Mouse (Mus musculus) frontal cortex, postnatal 25 days (tissue): Measurements from ENCODE around the gene Lurap1.

ENCODE experiments used
- DNase-seq, 2 experiments: peaks; one replicate each; pipeline ENCODE4 v3.0.0; 2022; ENCODE audit warnings: low spot score in 2 of 2

Lurap1 gene

DNA sequence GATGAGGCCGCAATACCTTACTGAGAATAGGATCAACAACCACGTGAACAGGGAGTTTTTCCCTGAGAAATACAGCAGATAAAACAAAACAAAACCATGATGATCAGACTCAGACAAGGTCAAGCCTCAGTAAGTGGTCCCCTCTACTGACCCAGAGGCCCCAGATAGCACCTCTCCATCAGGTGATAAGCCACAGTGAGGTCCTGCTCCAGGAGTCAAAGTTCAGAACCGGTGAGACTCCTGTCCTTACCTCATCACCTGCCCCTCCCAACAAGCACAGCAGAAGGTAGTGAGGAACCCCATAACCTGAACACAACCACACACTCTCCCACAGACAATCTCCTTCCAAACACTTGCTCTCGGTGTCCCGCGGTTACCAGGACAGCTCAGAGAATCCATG is 40.4 kb downstream of the Lurap1 start:
- DNase-seq, result no peak

DNA sequence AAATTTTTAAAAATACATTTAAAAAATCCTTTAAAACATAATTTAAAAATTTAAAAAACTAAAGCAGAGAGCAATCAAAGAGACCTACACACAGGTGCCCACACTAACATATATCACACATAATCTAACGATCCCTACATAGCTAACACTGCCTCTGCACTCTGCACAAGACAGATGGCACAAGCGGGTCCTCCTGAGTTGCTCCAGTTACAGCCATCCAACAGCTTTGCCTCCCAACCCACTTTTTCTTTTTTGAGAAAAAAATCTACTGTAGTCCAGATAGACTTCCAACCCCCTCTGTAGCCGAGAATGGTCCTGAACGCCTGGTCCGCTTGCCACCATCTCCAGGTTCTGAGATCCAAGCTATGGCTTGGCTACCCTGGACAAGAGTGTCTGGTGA is 45.9 kb downstream of the Lurap1 start:
- no peak for DNase-seq

DNA sequence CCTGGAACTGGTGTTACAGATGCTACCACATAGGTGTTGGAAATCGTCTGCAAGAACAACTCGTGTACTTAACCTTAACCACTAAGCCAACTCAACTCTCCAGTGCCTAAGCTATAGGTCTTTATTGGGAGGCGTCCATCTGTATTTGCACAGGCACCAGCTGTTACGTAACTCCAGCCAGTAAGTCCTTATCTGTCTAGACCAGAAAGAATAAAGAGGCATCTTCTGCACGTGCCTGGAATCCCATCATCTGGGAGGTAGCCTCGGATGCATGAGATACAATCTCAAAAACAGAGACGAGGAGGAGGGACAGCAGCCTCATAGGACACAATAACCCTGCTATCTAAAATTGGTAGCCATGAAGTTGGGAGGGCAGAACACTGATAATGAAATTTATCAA is 50.2 kb downstream of the Lurap1 start:
- no peak for DNase-seq

DNA sequence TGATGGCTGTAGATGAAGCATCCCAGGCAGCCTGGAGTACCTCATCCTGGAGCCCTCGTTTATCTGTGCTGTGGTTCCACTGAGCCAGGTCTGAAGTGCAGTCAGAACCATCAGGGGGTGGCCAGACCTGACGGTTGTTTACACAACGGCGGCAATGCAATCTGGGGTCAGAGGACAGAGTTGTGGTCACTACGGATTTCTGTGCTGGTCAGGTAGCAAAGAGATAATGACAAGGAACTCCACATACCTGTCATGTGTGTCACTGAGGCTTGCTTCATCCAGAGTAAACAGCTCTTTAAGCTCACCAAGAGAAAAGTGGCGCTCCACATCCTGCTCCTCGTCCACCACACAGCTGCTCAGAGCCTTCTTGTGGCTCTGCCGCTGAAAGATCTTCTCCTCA is 53.9 kb downstream of the Lurap1 start:
- DNase-seq, result no peak

DNA sequence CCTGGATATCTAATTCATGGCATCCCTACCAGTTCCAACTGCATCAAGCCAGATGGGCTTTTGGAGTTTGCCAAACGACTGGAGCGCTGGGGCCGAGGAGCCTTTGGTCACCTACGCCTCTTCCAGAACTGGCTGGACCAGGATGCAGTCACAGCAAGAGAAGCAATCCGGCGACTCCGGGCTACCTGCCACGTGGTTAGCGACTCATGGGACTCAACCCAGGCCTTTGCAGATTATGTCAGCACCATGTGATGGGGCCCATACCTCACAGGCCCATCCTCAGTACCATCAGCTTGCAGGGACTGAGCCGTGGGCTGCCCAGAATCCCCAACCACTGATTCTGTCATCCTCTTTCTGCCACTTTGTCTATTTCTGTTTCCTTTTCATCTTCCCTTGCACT is 54.8 kb downstream of the Lurap1 start:
- no peak for DNase-seq

DNA sequence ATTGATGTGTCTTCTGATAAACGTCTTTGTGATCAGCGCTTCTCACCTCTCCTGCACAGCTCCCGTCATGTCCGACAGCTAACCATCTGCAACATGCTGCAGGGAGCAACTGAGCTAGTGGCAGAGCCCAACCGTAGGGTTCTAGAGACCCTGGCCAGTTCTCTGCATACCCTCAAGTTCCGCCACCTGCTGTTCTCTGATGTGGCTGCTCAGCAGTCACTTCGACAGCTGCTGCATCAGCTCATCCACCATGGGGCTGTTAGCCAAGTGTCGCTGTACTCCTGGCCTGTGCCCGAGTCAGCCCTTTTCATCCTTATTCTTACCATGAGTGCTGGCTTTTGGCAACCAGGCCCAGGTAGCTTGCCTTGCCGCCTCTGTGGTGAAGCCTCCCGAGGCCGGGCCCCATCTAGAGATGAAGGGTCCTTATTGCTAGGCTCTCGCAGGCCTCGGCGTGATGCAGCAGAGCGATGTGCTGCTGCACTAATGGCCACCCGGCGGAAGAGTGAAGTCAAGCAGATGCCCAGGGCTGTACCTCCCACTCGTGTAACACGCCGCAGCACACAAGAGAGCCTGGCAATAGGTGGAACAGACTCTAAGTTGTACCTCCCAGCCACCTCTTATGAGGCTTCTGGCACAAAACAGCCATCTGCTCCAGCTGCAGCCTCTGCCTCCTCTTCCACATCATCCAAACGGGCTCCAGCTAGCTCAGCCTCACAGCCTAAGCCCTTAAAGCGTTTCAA is 62.5 kb downstream of the Lurap1 start:
- no peak for DNase-seq
